Mouse (Mus musculus) gastrocnemius, postnatal 25 days (tissue): ENCODE data around the gene Ptpn13. TPM values are rescaled to one million over a fixed set of nuclear protein-coding genes. Genes with fewer than 3 reads are reported as not detected.

Source experiments
- DNase-seq: peaks from one replicate; pipeline ENCODE4 v3.0.0; 2022
- total RNA-seq, 2 experiments: library from RNA; stranded (reverse); gene quantifications; 1 replicate in 1 of 2; 2 replicates in 1 of 2; pipeline ENCODE4 v1.2.3; 2021

Gene Ptpn13
- total RNA-seq, 2 experiments from 2014 or later, result 2.5 to 2.7 TPM

DNA sequence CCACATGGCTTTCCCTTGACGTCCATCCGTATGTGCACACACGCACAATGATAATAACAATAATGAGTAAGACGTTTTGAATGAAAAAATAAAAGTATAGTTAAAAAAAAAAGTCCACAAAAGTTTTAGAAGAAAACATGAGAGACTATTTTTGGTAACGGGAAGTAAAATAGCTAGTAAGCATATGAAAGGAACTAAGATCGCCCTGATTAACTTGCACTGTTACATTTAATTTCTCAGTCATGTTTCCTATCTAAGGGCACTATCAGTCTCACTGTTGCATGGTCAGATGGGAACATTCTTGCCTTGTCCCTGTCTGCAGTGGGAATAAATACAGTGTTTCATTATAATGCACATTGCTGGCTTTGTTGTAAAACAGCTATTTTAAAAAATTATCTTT lies 2.4 kb upstream of the Ptpn13 start:
- no peak for DNase-seq

DNA sequence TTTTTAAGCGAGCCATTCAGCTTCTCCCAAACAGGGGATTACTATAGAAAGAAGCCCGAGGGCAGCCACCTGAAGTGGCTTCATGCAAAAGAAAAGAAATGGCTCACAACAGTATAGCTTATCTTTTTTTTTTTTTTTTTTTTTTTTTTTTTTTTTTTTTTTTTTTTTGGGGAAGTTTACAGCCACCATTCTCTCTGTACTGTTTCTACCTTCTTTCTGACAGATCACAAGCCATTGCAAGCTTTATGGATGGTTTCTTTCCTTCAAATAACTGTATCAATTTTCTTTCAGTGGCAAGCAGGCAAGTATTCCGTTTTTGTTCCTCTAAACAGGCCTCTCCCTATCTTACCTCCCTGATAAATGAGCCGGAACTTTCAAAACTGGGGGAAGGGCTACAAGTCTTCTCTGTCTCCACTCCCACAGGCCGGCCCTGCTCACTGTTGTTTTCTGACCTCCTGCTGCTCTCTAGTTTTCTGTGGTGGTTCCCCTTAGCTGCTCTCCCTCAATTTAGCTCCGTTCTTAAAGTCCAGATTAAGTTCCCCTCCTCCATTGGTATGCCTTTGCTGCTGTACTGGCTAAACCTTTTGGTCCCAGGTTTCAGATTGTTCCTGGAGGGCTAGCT lies 1.6 kb upstream of the Ptpn13 start:
- DNase-seq, result no peak

DNA sequence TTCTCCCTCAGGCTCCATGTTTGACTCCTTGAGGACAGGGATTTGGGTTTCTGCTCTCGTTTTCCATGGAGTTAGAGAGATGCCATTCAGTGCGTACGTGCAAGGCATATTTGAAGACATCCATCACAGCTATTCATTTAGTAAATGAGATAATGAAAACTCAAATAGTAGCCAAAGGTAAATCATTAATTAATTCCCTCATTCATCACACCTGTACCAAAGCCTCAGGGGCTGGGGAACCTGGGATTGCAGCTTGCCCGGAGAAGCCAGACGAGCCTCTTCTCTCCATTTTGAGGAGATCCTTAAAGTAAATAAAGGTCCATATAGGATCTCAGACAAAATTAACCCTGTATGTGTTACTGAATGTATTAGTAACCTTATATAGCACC lies 1.1 kb upstream of the Ptpn13 start:
- no peak for DNase-seq

DNA sequence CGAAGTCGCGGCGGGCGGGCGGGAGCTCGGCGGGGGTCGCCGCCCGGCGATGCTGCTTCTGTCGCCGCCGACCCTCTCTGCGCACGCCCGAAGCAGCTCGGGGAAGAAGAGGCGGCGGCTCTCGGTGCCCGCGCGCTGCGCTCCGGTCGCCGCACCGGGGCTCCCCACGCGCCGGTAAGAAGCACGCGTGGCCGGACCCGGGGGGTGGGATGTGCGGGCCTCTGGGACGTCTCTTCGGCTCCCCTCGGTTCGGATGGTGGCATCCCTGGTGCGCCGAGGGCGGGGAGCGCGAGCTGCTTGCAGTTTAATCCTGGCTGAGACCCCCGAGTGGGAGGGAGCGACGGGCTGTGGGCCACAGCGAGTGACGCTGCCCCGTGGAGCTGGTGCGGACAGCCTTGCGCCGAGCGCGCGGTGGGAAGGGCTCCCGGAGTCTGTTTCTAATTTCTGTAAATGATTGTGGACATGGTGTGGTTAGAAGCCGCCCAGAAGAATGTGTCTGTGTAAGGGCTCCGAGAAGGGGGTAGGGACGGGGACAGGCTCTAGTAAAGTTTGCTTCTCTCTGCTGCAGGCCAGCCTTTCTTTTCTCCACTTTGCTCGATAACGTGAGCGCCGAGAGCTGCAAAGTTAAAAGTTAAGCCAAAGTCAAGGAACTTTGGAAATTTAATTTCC lies 505 bp downstream of the Ptpn13 start:
- peak; percentile 43 for DNase-seq

DNA sequence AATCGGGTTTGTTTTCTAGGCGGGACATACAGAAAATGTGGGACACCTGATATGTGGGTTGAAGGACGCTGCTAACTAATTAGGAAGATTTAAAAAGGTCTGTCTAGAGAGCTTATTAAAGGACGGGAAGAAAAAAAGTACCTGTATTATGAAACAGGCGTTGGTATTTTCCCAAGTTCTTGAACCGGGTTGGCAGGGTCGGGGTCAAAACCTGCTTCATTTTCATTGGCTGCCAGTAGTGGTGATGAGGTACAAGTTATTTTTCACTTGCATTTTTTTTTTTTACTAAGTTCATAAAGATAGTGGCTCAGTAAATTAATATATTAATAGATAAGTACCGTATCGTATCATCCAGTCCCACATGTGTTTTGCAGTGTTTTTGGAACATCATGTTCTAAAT lies 1.3 kb downstream of the Ptpn13 start:
- no peak for DNase-seq

DNA sequence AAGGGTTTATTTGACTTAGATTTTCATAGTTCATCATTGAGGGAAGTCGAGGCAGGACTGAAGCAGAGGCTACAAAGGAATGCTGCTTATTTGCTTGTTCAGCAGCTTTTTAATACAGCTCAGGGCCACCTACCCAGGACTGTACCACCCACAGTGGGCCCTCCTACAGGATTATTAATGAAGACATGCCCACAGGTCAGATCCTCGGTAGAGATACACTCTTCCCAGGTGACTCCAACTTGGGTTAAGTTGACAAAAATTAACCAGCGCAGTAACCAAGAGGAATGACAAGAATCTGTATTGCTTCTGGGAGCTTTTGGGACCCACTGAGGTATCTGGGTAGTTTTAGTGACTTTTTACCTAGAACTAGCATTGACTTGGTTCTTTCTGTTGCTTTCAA lies 6.0 kb downstream of the Ptpn13 start:
- no peak for DNase-seq

DNA sequence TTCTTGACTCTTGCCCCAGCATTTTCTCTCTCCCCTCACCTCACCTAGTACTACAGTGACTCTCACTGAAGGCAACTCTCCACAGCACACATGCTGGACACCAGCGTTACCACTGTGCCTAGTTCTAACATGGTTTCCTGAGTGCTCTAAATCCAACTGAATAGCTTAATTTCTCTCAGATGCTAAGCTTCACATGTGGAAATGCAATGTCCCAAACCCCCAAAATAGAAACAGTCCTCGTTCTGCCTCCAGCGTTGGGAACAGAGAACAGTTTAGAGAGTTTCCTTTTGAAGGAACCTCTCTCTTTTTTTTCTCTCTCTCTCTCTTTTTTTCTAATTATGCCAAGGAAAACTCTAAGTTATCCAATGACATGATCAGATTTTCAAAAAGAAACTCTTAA lies 6.5 kb downstream of the Ptpn13 start:
- peak; percentile 7 for DNase-seq

DNA sequence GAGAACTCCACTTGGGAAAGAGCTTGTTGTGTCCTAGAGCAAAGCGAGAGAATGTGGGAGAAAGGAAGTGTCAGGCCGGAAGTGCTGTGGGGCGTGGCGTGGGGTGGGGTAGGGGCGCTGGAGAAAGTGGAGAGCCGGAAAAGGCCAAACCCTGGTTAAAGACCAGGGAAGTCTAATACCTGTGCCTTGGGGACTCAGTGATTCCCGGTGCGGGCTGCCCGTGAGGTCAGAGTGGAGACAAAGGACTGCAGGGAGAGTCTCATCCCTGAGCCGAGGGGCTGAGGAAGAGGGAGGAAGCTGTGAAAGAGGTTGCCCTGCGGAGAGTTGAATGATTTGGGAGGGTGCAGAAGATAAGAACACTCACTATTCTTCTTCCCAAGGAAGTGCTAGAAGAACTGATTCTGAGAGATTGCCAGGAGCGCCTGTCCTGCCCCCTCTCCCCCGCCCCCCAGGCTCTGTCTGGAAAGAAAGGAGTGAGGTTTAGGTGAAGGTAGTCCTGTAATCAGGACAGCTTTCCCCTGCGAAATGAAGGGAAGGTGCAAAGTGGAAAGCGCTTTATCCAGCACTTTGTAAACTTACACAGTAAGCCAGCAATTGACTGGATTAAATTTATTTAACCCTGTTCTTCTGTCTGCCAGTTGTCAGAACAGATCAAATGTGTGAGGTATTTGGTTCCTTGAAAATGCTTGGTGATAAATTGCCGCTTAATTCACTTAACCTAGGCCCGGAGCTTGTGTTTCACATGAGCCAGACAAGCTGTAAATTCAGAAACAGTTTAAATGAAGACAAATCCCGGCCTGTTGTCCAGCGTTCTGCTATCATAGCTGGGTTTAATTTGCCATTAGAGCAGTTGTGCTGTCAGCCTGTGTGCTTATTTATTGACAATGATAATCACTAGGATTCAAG lies 11.3 kb downstream of the Ptpn13 start:
- DNase-seq, result peak; percentile 17

DNA sequence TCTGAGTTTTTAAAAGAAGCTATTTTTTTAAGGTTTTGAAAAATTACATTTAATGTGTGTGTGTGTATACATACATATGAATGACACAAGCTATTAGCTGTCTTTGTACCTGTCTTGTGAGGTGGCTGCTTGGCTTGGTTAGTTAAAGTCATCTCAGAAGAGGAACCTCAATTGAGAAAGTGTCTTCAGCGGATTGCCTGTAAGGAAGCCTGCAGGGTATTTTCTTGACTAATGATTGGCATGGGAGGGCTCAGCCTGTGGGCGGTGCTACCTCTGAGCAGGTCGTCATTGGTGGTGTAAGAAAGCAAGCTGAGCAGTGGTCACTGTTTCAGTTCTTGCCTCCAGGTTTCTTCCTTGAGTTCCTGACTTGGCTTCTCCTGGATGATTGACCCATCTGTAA lies 12.7 kb downstream of the Ptpn13 start:
- no peak for DNase-seq

DNA sequence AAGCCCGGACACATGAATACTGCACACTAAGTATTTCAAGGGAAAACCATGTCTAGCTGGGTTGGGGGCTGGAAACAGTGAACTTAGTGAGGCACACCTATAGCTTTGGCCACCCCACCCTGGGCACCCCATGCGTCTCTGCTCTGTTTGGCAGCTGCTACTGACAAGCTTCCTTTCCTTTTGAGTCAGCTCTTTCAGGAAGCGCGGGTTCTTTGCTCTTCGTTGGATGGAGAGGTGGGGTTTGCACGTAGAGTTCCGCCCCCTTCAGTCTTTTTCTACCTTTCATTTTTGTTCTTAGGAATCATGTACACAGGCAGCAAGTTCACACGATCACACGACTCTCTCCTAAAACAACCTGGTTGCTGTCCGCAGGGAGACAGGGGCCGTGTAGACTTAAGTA lies 14.2 kb downstream of the Ptpn13 start:
- no peak for DNase-seq

DNA sequence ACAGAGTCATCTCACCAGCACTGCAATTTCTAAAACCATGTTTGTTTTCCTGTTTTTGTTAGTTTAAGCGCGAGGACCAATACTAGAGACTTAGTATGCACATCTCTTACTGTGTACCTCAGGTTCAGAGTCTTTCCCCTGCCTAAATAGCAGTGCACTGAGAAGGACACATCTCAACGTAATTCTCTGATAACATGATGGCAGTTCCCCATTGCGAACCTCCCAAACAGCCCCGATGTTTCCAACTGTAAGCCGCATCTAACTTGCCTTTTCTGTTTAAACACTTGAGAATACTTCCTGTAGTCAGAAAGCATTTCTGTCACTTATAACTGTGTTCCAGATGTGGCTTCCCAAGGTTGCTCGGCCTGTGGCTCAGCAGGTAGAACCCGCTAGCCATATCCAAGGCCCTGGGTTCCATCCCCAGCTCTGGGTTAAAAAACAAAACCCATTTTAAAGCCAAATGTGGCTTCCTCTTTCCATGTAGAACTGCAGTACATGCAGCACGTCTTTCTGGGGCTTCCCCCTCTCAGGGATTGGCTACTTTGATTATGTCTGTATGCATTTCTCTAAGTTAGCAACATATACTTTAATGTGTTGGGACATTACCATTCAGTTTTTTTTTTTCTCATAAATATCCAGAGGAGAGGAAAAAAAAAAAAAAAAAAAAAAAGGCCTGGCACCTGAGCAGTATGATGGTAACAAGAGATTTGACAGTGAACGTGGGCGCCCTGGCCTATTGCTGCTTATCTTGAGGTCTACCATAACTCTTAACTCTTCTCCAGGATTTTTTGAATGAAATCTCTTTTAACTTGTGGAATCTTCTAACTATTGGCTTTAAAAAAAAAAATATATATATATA lies 15.7 kb downstream of the Ptpn13 start:
- DNase-seq, result no peak

DNA sequence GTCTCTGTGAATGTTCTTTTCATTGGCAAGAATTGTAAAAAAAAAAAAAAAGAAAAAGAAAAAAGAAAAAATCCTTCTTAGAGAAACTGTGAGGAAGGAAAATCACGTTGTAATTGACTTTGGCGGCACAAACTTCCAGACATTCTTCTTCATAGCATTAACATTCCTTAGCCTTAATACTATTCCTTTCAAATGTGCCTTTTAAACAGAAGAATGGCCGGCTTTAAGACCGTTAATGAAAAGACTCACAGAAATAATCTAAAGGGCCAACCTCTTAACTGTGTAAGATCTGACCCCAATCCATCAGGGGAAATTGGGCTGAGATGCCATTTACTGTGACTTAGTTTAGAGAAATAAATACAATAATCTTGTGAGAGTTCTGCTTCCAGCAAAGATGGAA lies 16.7 kb downstream of the Ptpn13 start:
- DNase-seq, result no peak

DNA sequence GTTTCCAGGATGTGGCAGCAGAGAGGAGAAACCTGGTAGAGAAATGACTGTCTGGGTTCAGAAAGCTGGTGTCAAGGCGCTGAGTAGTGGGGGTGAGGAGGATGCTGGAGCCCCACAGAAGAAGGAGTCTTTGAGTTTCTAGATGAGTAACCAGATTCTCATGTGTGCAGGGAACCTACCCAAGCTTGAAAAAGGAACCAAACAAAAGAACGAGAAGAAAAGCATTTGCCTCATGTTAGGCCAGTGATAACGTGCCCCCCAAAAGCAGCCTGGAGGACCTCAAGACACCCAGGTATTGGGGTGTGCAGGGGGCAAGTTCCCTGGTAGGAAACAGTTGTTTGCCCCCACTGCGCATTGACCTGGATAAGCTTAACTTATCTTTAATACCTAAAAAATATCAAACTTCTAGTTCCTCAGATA lies 17.3 kb downstream of the Ptpn13 start:
- DNase-seq, result no peak

DNA sequence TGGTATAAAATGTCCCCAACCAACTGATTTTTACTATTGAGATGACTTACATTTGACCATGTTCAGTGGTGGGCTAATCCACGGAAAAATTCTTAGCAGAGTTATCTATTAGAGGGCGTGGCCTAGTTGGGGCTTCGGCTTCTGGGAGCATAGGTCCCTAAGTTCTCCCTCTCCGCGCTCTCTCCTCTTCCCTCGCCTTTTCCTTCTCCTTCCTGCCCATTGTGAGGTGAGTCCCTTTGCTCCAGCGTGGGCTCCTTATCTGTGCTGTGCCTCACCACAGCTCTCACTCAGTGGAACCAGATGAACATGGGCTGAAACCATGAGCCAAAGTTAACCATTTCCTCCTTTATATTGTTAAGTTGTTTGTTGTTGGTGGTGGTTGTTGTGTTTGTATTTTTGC lies 17.9 kb downstream of the Ptpn13 start:
- no peak for DNase-seq

DNA sequence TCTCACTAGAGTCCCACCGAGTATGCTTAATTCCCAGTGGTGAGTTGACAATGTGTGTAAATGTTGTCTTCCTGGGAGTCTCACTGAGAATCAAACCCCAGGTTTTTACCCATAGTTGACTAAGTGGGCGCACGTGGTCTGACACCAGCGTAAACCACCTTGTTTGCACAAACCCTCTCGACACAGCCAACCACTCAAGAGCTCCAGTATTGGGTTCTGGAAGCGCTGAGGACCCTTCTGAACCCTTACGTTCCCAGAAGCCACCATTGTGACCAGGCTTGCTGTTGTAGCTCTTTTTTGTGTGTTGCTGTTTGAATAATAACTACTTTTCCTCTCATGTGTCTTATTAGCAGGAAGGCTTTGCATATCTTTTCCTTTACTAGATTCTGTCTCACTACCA lies 20.4 kb downstream of the Ptpn13 start:
- DNase-seq, result no peak

DNA sequence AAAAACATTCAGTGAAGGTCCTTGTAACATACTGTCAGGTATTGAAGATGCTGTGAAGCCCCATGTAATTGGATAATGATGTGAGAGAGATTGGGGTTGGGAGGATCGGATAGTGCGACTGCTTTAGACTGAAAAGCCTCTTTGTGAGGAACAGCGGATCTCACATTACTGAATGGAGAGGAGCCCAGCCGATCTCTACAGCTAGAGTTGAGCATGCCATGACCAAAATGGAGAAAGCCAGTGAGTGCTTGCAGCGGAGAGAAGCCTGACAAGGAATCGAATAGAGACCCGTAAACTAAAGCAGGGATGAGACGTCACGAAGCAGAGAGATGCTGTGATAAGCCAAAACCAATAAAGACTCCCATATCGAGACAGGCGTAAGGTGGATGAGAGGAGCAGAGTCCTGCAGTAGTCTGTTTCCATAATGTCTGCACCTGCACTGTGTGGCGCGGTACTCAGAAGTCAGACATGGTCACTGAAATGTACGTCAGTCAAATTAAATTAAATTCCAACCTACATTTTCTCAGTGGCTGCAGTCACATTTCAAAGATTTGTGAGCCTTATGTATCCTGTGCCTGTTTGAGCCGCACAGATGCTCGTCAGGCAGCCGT lies 22.9 kb downstream of the Ptpn13 start:
- DNase-seq, result no peak

DNA sequence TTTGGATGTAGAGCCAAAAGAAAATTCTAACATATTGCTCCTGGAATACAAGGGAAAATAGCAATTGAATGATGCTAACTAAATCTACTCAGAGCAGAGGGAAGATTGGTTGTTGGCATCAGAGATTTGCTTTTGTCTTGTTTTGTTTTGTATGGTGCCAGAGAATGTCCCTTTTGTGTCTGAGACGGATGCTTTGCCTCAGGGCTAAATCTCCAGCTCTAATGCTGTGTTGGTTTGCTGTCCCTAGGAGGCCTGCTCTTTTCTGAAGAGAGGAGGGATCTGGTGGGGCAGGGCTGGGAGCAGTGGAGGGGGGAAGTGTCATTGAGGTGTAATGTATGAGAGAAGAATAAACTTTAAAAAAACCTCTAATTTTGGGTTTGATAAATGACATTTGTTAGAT lies 23.5 kb downstream of the Ptpn13 start:
- DNase-seq, result no peak

DNA sequence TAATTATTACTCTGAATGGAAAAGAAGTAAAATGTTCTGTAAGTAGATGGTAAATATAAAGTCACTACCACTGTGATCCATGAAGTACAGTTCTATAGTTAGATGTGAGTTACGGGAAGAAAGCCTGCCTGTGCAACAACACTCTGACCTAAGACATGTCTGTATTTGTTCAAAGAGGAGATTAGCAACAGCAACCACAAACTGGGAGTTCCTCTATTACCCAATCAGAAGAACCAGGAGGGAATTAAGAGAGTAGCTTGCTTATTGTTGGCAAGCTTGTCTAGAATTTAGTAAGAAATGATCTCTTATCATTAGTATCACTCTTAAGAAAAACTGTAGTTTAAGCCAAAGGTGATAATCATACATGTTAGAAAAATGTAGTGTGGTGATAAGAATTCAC lies 25.7 kb downstream of the Ptpn13 start:
- DNase-seq, result no peak

DNA sequence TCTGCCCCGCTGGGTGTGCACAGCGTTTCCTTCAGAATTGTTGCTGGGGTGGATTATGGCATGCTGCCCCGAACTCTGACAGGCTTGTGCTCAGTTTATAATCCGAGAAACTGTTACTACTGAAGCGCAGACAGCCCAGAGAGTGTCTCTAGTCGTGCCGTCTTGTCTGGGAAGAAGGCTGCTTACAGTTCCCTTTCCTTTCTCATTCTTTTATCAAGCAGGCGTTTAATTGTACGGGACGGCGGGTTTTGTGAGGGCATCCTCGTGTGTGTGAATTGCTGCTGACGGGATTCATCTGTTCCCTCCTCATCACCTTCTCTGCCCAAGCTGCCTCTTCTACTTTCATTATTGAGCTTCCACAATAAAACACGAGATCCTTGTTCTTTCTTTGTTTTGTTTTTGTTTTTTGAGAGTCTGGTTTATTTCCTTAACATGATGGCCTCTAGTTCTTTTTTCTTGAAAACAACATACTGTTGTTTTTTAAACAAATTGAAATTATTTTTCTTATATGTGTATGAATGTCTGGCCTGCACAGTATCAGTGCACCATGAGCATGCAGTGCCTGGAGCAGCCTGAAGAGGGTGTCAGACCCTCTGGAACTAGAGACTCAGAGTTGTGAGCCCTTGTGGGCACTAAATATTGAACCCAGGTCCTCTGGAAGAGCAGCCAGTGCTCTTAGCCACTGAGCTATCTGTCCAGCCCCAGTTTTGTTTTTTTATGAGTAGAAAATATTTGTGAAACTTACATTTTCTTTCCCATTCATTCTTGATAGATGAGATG lies 28.6 kb downstream of the Ptpn13 start:
- no peak for DNase-seq

DNA sequence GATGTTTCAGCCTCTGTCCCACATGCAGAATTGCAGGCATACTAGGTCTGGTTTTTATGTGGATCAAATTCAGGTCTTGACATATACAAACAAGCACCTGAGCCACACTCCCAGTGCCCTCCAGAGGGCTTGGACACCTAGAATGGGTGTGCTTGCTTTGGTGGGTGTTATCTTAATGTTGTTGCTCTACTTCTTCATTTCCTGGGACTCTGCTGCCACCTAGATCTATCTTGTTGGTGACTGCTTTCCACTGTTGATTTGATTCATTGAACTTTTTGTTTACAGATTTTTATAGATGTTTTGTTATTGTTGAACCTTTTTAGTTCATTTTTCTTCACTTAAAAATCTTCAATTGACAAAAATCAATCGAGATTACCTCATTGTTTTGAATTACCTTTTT lies 31.8 kb downstream of the Ptpn13 start:
- DNase-seq, result no peak

DNA sequence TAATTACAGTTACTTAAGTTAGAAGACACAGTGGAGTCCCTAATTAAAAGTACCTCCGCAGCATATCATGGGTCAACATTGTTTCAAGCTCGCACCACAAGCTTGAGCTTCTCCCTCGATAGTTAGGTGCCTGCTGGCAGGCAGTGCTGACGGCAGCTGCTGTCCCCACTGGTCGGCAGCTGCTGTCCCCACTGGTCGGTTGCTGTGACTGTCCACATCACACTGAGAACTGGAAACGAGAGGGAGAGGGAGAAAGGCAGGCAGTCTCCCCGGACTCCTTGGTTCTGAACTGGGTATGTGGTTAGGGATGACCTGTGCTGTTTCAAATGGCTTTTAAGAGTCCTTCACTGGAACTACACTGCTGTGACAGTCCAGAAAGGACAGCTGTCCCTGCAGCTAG lies 33.4 kb downstream of the Ptpn13 start:
- DNase-seq, result no peak
